Mouse (Mus musculus): ENCODE results near the gene Bik.
A peak's percentile ranks its signal among the peaks of the same experiment; 100 is the strongest.

Bik gene

GRCm38 (mm10) chr15:83546029-83546428 lies 19.4 kb downstream of the Bik start:
- no peak for DNase-seq (ENCODE audit: inconsistent age in 2 of 2, low spot score in 1 of 2)

GRCm38 (mm10) chr15:83547144-83547543 lies 20.5 kb downstream of the Bik start:
- no peak for DNase-seq (ENCODE audit: inconsistent age in 2 of 2, low spot score in 1 of 2)

DNA sequence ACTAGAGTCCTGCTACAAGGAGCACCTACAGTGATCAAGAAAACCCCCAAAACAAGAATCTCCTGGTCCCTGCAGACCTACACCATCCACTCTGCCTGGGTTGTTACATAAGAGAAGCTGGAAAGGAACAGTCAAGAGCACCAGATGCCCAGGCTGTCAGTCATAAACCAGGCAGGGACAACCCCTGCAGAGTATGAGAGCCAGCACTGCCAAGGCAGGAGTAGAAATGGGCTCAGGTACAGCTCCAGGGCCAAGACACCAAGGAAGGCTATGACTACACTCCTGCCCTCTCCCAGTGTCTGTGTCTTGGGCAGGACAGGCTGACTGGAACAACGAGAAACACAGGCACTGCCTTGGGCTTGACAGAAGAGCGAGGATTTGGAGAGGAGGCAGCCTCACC lies 23.5 kb downstream of the Bik start:
- no peak for DNase-seq (ENCODE audit: inconsistent age in 2 of 2, low spot score in 1 of 2)

GRCm38 (mm10) chr15:83553831-83554230 lies 27.2 kb downstream of the Bik start:
- no peak for DNase-seq (ENCODE audit: inconsistent age in 2 of 2, low spot score in 1 of 2)

DNA sequence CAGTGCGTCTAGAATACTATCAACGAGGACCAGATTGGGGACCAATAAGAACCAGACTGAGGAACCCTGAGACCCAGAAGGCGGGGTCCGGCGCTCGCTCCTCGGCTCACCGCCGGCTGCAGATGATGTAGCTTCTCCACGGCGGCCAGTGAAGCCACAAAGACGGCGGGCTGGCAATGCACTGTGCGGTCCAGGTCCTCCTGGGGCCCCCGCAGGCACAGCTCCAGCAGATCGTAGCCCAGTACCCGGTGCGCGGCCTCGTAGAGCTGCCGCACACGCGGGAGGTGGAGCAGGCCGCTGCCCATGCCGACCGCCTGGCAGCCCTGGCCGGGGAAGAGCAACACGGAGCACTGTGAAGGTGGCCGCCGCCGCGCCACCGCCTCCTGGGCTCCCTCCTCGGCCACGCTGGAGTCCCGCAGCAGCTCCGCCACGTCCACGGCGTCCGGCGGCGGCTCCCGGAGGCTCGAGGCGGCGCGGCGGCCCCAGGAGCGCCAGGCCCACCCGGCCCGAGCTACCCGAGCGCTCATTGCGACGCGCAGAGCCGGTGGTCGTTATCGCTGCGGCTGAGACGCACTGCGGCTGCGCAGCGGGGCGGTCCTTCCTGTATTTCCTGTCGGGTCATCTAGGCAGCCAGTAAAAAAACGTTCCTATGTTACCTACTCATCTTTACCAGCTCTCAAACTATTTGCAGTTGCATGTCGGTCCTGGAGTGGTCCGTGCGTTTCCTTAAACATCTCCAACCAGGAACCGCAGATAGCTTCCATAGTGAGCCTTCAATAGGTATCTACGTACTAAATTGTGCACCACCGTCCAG lies 28.7 kb downstream of the Bik start:
- DNase-seq (ENCODE audit: inconsistent age in 2 of 2, low spot score in 1 of 2), result peak; percentile 90 to 96

- DNase-seq (ENCODE audit: inconsistent age in 2 of 2, low spot score in 1 of 2), result no peak
These were observed 34.3 kb downstream of the Bik start for GRCm38 (mm10) chr15:83560941-83561477.

GRCm38 (mm10) chr15:83562626-83563270 lies 36.1 kb downstream of the Bik start:
- peak; percentile 90 to 95 for DNase-seq (ENCODE audit: inconsistent age in 2 of 2, low spot score in 1 of 2)

DNA sequence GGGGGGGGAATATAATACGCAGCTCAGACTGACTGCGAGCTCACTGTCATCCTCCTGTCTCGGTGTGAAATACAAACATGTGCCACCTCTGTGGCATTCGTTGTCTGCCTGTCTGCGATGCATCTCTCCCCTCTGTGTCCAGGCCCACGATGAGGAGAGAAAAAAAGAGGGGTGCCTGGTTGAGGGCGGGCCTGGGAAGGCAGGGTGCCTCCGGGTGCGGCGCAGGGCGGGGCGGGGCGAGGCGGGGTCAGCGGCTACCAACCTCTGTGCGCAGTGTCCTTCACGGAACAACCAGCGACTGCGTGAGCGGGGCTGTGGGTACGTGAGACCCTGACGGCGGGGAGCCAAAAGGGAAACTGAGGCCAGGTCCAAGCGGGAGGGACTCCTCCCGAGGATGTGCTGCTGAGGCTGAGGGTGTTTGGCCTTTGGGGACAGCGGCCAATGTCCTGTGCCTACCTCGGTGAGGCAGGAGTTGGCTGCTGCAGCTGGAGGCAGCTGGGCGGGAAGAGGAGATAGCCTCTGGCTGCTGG lies 36.7 kb downstream of the Bik start, which contains the start of the genes Tspo and Mcat:
Gene Tspo, plus strand, starts transcription at position 266 of the 530 bp plus-strand sequence.
Gene Mcat, minus strand, starts transcription at position 461 of the 530 bp plus-strand sequence.
- DNase-seq (ENCODE audit: inconsistent age in 2 of 2, low spot score in 1 of 2), result peak; percentile 89 to 96

GRCm38 (mm10) chr15:83563857-83564651 lies 37.4 kb downstream of the Bik start:
- peak; percentile 82 to 94 for DNase-seq (ENCODE audit: inconsistent age in 2 of 2, low spot score in 1 of 2)

- peak; percentile 92 to 96 for DNase-seq (ENCODE audit: inconsistent age in 2 of 2, low spot score in 1 of 2)
These were observed 38.8 kb downstream of the Bik start for GRCm38 (mm10) chr15:83565434-83565833.

GRCm38 (mm10) chr15:83566006-83566405 lies 39.3 kb downstream of the Bik start:
- peak in 1 of 2 experiments; percentile 64 for DNase-seq (ENCODE audit: inconsistent age in 2 of 2, low spot score in 1 of 2)

DNA sequence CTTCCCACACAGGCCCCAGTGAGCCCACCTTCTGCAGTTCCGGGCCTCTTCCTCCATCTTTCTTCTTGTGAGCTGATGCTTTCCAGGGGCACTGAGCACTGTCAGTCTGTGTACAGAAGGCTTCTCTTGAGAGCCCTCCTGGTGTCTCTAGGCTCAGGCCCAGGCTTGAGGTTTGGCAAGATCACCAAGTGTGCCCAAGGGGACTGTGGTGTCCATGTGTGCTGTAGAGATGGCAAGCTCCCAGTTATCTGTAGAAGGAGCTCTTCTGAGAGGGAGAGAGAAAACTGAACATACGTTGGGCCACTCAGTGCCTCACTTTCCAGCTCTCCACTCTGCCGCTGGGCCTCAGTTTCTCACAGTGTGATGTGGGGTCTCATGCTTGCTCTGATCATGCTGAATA lies 41.1 kb downstream of the Bik start:
- peak in 1 of 2 experiments; percentile 47 for DNase-seq (ENCODE audit: inconsistent age in 2 of 2, low spot score in 1 of 2)

GRCm38 (mm10) chr15:83568544-83568943 lies 41.9 kb downstream of the Bik start:
- DNase-seq (ENCODE audit: inconsistent age in 2 of 2, low spot score in 1 of 2), result peak; percentile 65 to 85

GRCm38 (mm10) chr15:83569682-83570081 lies 43.0 kb downstream of the Bik start:
- no peak for DNase-seq (ENCODE audit: inconsistent age in 2 of 2, low spot score in 1 of 2)

DNA sequence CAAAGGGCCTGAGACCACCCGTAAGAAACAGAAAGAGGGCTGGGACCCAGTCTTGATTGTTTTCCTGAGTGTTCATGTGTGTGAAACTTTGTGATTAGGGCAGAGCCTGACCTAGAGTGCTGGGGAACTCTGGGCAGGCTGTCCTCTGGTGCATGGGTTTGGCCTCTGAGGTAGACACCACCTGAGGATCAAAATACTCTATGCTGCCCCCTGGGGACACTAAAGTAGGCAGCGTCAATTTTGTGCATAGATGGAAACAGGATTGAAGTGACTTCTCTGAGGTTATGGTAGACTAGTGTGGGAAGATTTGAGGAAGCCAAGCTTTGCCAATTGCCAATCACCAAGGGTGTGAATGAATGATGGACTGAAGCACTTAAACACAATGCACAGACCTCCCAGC lies 44.0 kb downstream of the Bik start:
- DNase-seq (ENCODE audit: inconsistent age in 2 of 2, low spot score in 1 of 2), result no peak

DNA sequence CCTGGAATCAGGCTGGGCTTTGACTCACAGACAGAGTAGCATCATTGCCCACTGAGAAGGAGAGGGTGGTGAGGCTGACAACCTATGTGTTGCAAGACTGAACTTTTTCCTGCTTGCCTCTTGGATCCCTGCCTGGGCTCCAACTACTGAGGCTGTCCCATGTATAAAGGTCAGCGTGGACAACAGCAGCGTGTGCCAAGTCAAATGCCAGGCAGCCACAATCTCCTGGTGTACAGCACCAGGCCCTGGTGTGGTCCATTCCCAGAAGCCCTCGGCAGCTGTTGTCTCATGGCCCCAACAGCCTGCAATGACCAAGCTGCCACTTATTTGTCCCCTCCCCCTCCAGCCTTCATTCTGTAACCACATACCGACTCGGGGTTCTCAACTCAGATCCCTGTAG lies 45.0 kb downstream of the Bik start:
- DNase-seq (ENCODE audit: inconsistent age in 2 of 2, low spot score in 1 of 2), result peak; percentile 81 to 88

- DNase-seq (ENCODE audit: inconsistent age in 2 of 2, low spot score in 1 of 2), result peak in 1 of 2 experiments; percentile 43
These were observed 45.5 kb downstream of the Bik start for GRCm38 (mm10) chr15:83572132-83572531.

- DNase-seq (ENCODE audit: inconsistent age in 2 of 2, low spot score in 1 of 2), result no peak
These were observed 46.9 kb downstream of the Bik start for GRCm38 (mm10) chr15:83573606-83574005.

DNA sequence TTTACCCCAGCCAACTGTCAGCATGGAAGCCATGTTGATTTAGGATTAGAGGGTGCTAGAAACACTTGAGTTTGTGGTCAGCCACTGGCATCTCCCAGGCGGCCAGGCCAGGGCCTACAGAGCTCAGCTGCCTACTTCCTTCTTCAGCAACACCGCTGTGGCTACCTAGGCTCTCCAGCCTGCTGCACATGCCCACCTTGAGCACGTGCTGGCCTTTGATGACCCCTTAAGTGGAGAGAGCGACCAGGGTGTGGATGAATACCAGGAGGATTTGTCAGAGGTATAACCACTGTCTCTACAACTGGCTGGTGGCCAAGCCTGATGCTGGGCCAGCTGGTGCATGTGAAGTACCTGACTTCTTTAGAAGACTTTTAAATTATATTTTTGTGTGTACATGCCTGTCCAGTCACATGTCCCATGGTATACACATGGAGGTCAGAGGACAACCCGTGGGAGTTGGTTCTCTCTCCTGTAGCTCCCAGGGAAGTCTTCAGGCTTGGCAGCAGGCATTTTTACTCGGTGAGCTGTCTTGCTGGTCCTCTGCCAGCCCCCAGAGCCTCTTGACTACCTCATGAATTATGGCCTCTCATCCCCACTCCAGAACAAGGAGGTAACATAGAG lies 48.2 kb downstream of the Bik start:
- peak; percentile 88 to 92 for DNase-seq (ENCODE audit: inconsistent age in 2 of 2, low spot score in 1 of 2)

GRCm38 (mm10) chr15:83575543-83575942 lies 48.9 kb downstream of the Bik start:
- DNase-seq (ENCODE audit: inconsistent age in 2 of 2, low spot score in 1 of 2), result no peak
